Mouse (Mus musculus): ENCODE measurements around the gene 1700001J03Rik. TPM values are rescaled to one million over a fixed set of nuclear protein-coding genes. Genes with fewer than 3 reads are reported as not detected.
"Not testable (repeated sequence)": the region's sequence is repeated elsewhere in the genome, so short reads cannot be mapped to it uniquely, and the experiment has no call there.

1700001J03Rik gene
- total RNA-seq, 1 experiment from 2014 or later = 0.67 TPM

GRCm38 (mm10) chr5:146188144-146188543, 3.0 kb upstream of the 1700001J03Rik start:
- no peak for DNase-seq

- peak; percentile 78 for DNase-seq
These were observed 2.3 kb upstream of the 1700001J03Rik start for GRCm38 (mm10) chr5:146187441-146187840.

GRCm38 (mm10) chr5:146172744-146173143, 12.4 kb downstream of the 1700001J03Rik start:
- peak; percentile 51 for DNase-seq

- DNase-seq = not testable (repeated sequence)
These were observed 14.5 kb downstream of the 1700001J03Rik start, which contains the start of gene Gm6309 for GRCm38 (mm10) chr5:146170621-146171020. Gm6309 (minus strand) TSS chr5:146170721.

GRCm38 (mm10) chr5:146160439-146160838, 24.7 kb downstream of the 1700001J03Rik start, which contains the start of gene Gm5565:
Gm5565 (minus strand) TSS chr5:146160539.
- not testable (repeated sequence) for DNase-seq

GRCm38 (mm10) chr5:146158326-146158725, 26.8 kb downstream of the 1700001J03Rik start:
- DNase-seq = not testable (repeated sequence)

GRCm38 (mm10) chr5:146150454-146150853, 34.6 kb downstream of the 1700001J03Rik start:
- no peak for DNase-seq

GRCm38 (mm10) chr5:146147903-146148302, 37.2 kb downstream of the 1700001J03Rik start:
- DNase-seq = no peak

Other genes starting within 250 kb of the 1700001J03Rik start
- 3.2 and 22.3 TPM in 2 replicates for gene Cyp3a25, start 175.7 kb downstream of the 1700001J03Rik start, total RNA-seq (2021)
- gene Cyp3a59, start 106.0 kb downstream of the 1700001J03Rik start, total RNA-seq (2021) = 0.38 and 3.9 TPM in 2 replicates
- gene Gm5565, start 24.8 kb downstream of the 1700001J03Rik start, total RNA-seq (2021) = not detected in 2 replicates
- not detected in 2 replicates for gene Gm6309, start 14.6 kb downstream of the 1700001J03Rik start, total RNA-seq (2021)
- gene Rnf6, start 36.3 kb upstream of the 1700001J03Rik start, total RNA-seq (2021) = 54.8 and 58.1 TPM in 2 replicates
- gene Cdk8, start 45.9 kb upstream of the 1700001J03Rik start, total RNA-seq (2021) = 73.2 and 74.4 TPM in 2 replicates
- 19.2 and 21.2 TPM in 2 replicates for gene Wasf3, start 199.7 kb upstream of the 1700001J03Rik start, total RNA-seq (2021)